ENCODE assay signal across 7 mouse cellular contexts in genomic region chr5:100415761-100416590, GRCm38 (mm10). TPM values are rescaled to one million over a fixed set of nuclear protein-coding genes. Genes with fewer than 3 reads are reported as not detected.
A peak's percentile ranks its signal among the peaks of the same experiment; 100 is the strongest.
DNase-seq lines count a peak whose midpoint lies in the region; ATAC-seq lines count a peak whose summit lies in the region.

TSS of gene Sec31a (minus strand) at chr5:100416234.

- no peaks in the 10 kb centered on the region for H3K9me3 ChIP-seq in embryonic facial prominence, embryonic 10.5 days
- H3K9me3 ChIP-seq in limb, embryonic 10.5 days (replicated peaks) = no peaks in the 10 kb centered on the region
- H3K9me3 ChIP-seq in midbrain, embryonic 13.5 days = no peaks in the 10 kb centered on the region

- ATAC-seq in granulocyte monocyte progenitor cell, adult 5-6 weeks (replicated peaks; ENCODE audit: poor library complexity, severe bottlenecking) = peak; percentile 96
- peak; percentile 98 for ATAC-seq in midbrain, embryonic 13.5 days

- peak within 1 kb of the TSS; percentile 71 for H3K4me2 ChIP-seq in midbrain, embryonic 13.5 days (replicated peaks)

- peak; percentile 99 for DNase-seq in adrenal gland, postnatal 10 days
- peak; percentile 98 for DNase-seq in embryonic facial prominence, embryonic 10.5 days (ENCODE audit: low spot score)
- DNase-seq in kidney, adult 11 months = peak; percentile 98
- peak; percentile 99 for DNase-seq in limb, embryonic 10.5 days (ENCODE audit: low spot score)
- DNase-seq in spleen, adult 12 weeks (ENCODE audit: low spot score) = peak; percentile 96

- H3K9ac ChIP-seq in midbrain, embryonic 13.5 days (replicated peaks) = peak within 1 kb of the TSS; percentile 86

- peak within 1 kb of the TSS; percentile 90 for H3K27ac ChIP-seq in embryonic facial prominence, embryonic 10.5 days (replicated peaks)
- H3K27ac ChIP-seq in limb, embryonic 10.5 days = peak within 1 kb of the TSS; percentile 92
- H3K27ac ChIP-seq in midbrain, embryonic 13.5 days = peak within 1 kb of the TSS; percentile 86

- H3K4me3 ChIP-seq in embryonic facial prominence, embryonic 10.5 days = peak within 1 kb of the TSS; percentile 90
- peak within 1 kb of the TSS; percentile 81 for H3K4me3 ChIP-seq in limb, embryonic 10.5 days
- H3K4me3 ChIP-seq in midbrain, embryonic 13.5 days (replicated peaks) = peak within 1 kb of the TSS; percentile 86

- WGBS in embryonic facial prominence, embryonic 10.5 days = under 1% methylated on average over 82 of the region's 82 CpGs
- under 1% methylated on average over 82 of the region's 82 CpGs for WGBS in limb, embryonic 10.5 days
- under 1% methylated on average over 67 of the region's 82 CpGs for WGBS in midbrain, embryonic 13.5 days

- no peaks in the 10 kb centered on the region for H3K27me3 ChIP-seq in embryonic facial prominence, embryonic 10.5 days (replicated peaks; ENCODE audit: low read depth, poor library complexity, severe bottlenecking)
- H3K27me3 ChIP-seq in limb, embryonic 10.5 days (ENCODE audit: low read depth, poor library complexity, severe bottlenecking) = no peaks in the 10 kb centered on the region
- H3K27me3 ChIP-seq in midbrain, embryonic 13.5 days = no peaks in the 10 kb centered on the region

- H3K36me3 ChIP-seq in embryonic facial prominence, embryonic 10.5 days (replicated peaks) = peaks cover 33% of the 10 kb centered on the region
- peaks cover 32% of the 10 kb centered on the region for H3K36me3 ChIP-seq in limb, embryonic 10.5 days
- peaks cover 30% of the 10 kb centered on the region for H3K36me3 ChIP-seq in midbrain, embryonic 13.5 days

- H3K4me1 ChIP-seq in embryonic facial prominence, embryonic 10.5 days = peaks cover 16% of the 10 kb centered on the region
- H3K4me1 ChIP-seq in limb, embryonic 10.5 days = peaks cover 13% of the 10 kb centered on the region
- H3K4me1 ChIP-seq in midbrain, embryonic 13.5 days (replicated peaks) = peaks cover 30% of the 10 kb centered on the region

RNA-seq across cellular contexts. Expression of gene Sec31a, which starts in this region (rescaled TPM):
- 100 to 1,000 TPM; 149 to 150 TPM for total RNA-seq in adrenal gland, postnatal 10 days (2021)
- polyA plus RNA-seq in embryonic facial prominence, embryonic 10.5 days (2016; fragmentation: Nextera tagmentation; extraction: Ambion mirVana) = 117 and 125 TPM in 2 replicates
- 188 and 193 TPM in 2 replicates for total RNA-seq in granulocyte monocyte progenitor cell, adult 5-6 weeks (2014; fragmentation: Nextera tagmentation)
- total RNA-seq in granulocyte monocyte progenitor cell, adult 5-6 weeks (2017) = 109 and 167 TPM in 2 replicates
- 117 and 131 TPM in 2 replicates for polyA plus RNA-seq in limb, embryonic 10.5 days (2016; fragmentation: Nextera tagmentation; extraction: Ambion mirVana)
- 90.3 and 91.0 TPM in 2 replicates for polyA plus RNA-seq in midbrain, embryonic 13.5 days (2015; fragmentation: Nextera tagmentation; extraction: Ambion mirVana)

Comparison
In these comparisons a context has a peak if more than half of its experiments do, and no peak if none do; other contexts are left out.
1. Peak in every context shown above with its lines: DNase-seq, ATAC-seq, H3K4me3 ChIP-seq and H3K27ac ChIP-seq.